Mouse (Mus musculus) testis, adult 2 months (tissue): ENCODE results near the gene Serpina3a.

Experiments used
- CTCF ChIP-seq: fragments of 200-500 bp; IDR thresholded peaks from 2 replicates; pipeline ENCODE4 v1.5.1; 2012; ENCODE audit warnings: low read depth, mild to moderate bottlenecking, inconsistent platforms, low read length, moderate library complexity; ENCODE audit not compliant: control insufficient read depth, insufficient read depth, insufficient replicate concordance
- POLR2A ChIP-seq: fragments of 200-500 bp; IDR thresholded peaks from 2 replicates; pipeline ENCODE4 v1.6.1; 2012; ENCODE audit warnings: low read depth, mild to moderate bottlenecking, inconsistent platforms, low read length, moderate library complexity; ENCODE audit not compliant: control insufficient read depth

DNA sequence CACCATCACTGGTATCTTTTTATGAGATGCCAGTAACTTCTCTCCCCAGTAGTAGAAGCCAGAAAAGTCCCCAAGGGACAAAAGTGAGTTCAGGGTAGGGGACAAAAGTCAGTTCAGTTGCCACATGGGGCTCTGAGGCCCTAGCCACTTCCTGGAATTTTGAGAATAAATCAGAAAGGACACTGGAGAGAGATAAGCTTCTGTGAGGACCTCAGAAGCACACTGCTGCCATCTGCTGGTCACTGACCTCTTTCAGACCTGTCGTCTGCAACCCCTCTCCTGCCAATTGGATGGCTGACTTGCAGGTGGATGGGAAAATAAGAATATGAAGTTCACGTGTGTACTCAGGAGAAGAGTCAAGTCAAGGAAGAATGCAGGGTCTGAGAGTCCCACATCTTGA is 42.9 kb upstream of the Serpina3a start:
- TF ChIP-seq CTCF (peak; percentile 60; the same call in 1 of the 2 replicates), POLR2A (no peak)
